Mouse (Mus musculus): Measurements from ENCODE around the gene Pate2.

- no peak for TF ChIP-seq ZNF384 (IDR thresholded peaks at IDR 0.05; ENCODE audit: low read depth, low read length)
- TF ChIP-seq CHD2 (IDR thresholded peaks at IDR 0.05; ENCODE audit: low read depth, low read length), result no peak
- no peak for TF ChIP-seq ZC3H11A (IDR thresholded peaks at IDR 0.05; ENCODE audit: borderline replicate concordance, low read depth, low read length)
These were observed 2.1 kb upstream of the Pate2 start for GRCm38 (mm10) chr9:35567995-35568394.

Measured in ES-E14 (cell line).